Mouse (Mus musculus) heart, embryonic 14.5 days (tissue): ENCODE measurements at regions not wholly inside any gene's neighbourhood (a gene's known extent, or its start where the extent isn't known, plus 50 kb on each side); places are given as distances from the start of the nearest gene placed in this dataset.

Source experiments
- ATAC-seq: fragments of 200-750 bp; cut with Nextera tagmentation; 2 replicates; pipeline ENCODE4 v1.8.0; 2017; ENCODE audit warnings: low read depth, moderate TSS enrichment; ENCODE audit not compliant: insufficient number of reproducible peaks, insufficient read depth, low FRiP score
- H3K27ac ChIP-seq, 2 experiments: fragments of 200-500 bp in 1 of 2; fragments of 300-500 bp in 1 of 2; sonication (generic) in 1 of 2; replicated peaks in 1 of 2; 2 replicates each; pipeline ENCODE4 v1.5.1; 2012 to 2014; ENCODE audit warnings: low read depth in 2 of 2, low read length in 2 of 2, control low read depth in 1 of 2, mild to moderate bottlenecking in 1 of 2, mixed read lengths in 1 of 2; ENCODE audit not compliant: control insufficient read depth in 1 of 2, insufficient read depth in 1 of 2
- H3K27me3 ChIP-seq: fragments of 300-500 bp; sonication (generic); 2 replicates; pipeline ENCODE4 v1.6.1; 2014; ENCODE audit warnings: mild to moderate bottlenecking, low read length, control low read depth; ENCODE audit not compliant: control insufficient read depth, insufficient read depth
- H3K36me3 ChIP-seq: fragments of 300-500 bp; sonication (generic); 2 replicates; pipeline ENCODE4 v1.6.1; 2014; ENCODE audit warnings: mild to moderate bottlenecking, control low read depth, low read length, mixed read lengths; ENCODE audit not compliant: control insufficient read depth, insufficient read depth
- H3K4me1 ChIP-seq, 2 experiments: fragments of 200-500 bp in 1 of 2; fragments of 300-500 bp in 1 of 2; sonication (generic) in 1 of 2; 2 replicates each; pipeline ENCODE4 v1.6.1; 2012 to 2014; ENCODE audit warnings: low read length in 2 of 2, control low read depth in 1 of 2, mixed read lengths in 1 of 2; ENCODE audit not compliant: control insufficient read depth in 2 of 2, insufficient read depth in 2 of 2
- H3K4me2 ChIP-seq: fragments of 300-500 bp; sonication (generic); 2 replicates; pipeline ENCODE4 v1.6.1; 2014; ENCODE audit warnings: mild to moderate bottlenecking, low read length
- H3K4me3 ChIP-seq, 2 experiments: fragments of 200-500 bp in 1 of 2; fragments of 300-500 bp in 1 of 2; sonication (generic) in 1 of 2; 2 replicates each; pipeline ENCODE4 v1.5.1; 2012 to 2014; ENCODE audit warnings: low read length in 2 of 2, mild to moderate bottlenecking in 2 of 2, control low read depth in 1 of 2, low read depth in 1 of 2, moderate library complexity in 1 of 2; ENCODE audit not compliant: control insufficient read depth in 1 of 2, insufficient read depth in 1 of 2
- H3K9ac ChIP-seq: fragments of 300-500 bp; sonication (generic); 2 replicates; pipeline ENCODE4 v1.6.1; 2014; ENCODE audit warnings: mild to moderate bottlenecking, low read length
- H3K9me3 ChIP-seq: fragments of 300-500 bp; sonication (generic); 2 replicates; pipeline ENCODE4 v1.6.1; 2016; ENCODE audit warnings: low read length, control low read depth; ENCODE audit not compliant: control insufficient read depth
- WGBS: fragments of 180-500 bp; shearing (Covaris S2); extraction: QIAGEN DNeasy Blood & Tissue Kit; methylation state at CpG from one replicate; pipeline ENCODE4 v1.1.7; 2014; 5-methylcytosine and 5-hydroxymethylcytosine counted together

GRCm38 (mm10) chr3:58211016-58211415 lies 203.5 kb upstream of the Tsc22d2 start:
- WGBS: 40% methylated on average over 3 of the region's 3 CpGs
- Histone ChIP-seq H3K27me3 (no peaks in the 10 kb centered on the region), H3K4me3 (no peak overlapping the region), H3K9ac (no peak overlapping the region), H3K9me3 (peaks cover 5% of the 10 kb centered on the region), H3K4me1 (peaks cover 2 to 3% of the 10 kb centered on the region in 2 experiments; a peak in 3 of 4 replicates), H3K36me3 (no peaks in the 10 kb centered on the region), H3K4me2 (no peak overlapping the region), H3K27ac (no peak overlapping the region)
- no peak for ATAC-seq

- WGBS: 66% methylated on average over 2 of the region's 2 CpGs
- H3K36me3 ChIP-seq: no peaks in the 10 kb centered on the region
- H3K27ac ChIP-seq: no peak overlapping the region
These were observed 189.8 kb upstream of the Tsc22d2 start for GRCm38 (mm10) chr3:58224696-58225095.

GRCm38 (mm10) chr3:58226447-58227321 lies 187.8 kb upstream of the Tsc22d2 start:
- Histone ChIP-seq H3K36me3 (no peaks in the 10 kb centered on the region), H3K27ac (no peak overlapping the region), H3K4me2 (no peak overlapping the region), H3K4me3 (no peak overlapping the region), H3K4me1 (peaks cover 2 to 4% of the 10 kb centered on the region in 2 experiments; a peak in 2 of 4 replicates), H3K27me3 (no peaks in the 10 kb centered on the region), H3K9me3 (no peaks in the 10 kb centered on the region), H3K9ac (no peak overlapping the region)
- 86% methylated on average over 7 of the region's 7 CpGs for WGBS
- ATAC-seq: no peak

More at GRCm38 (mm10) chr3:58224696-58225095, 189.8 kb upstream of the Tsc22d2 start:
- Histone ChIP-seq H3K4me2 (no peak overlapping the region), H3K9ac (no peak overlapping the region), H3K4me1 (peaks cover 2 to 6% of the 10 kb centered on the region in 2 experiments; a peak in 2 of 4 replicates), H3K4me3 (no peak overlapping the region), H3K9me3 (no peaks in the 10 kb centered on the region), H3K27me3 (no peaks in the 10 kb centered on the region)
- ATAC-seq: no peak

GRCm38 (mm10) chr3:58227322-58227627 lies 187.2 kb upstream of the Tsc22d2 start:
- H3K4me2 ChIP-seq: no peak overlapping the region
- no peak overlapping the region for H3K9ac ChIP-seq
- H3K4me3 ChIP-seq: no peak overlapping the region
- no peak overlapping the region for H3K27ac ChIP-seq
- H3K36me3 ChIP-seq: no peaks in the 10 kb centered on the region
- no peaks in the 10 kb centered on the region for H3K9me3 ChIP-seq
- H3K27me3 ChIP-seq: no peaks in the 10 kb centered on the region
- H3K4me1 ChIP-seq: peaks cover 2 to 3% of the 10 kb centered on the region in 2 experiments; a peak in 2 of 4 replicates
- ATAC-seq: no peak
- 82% methylated on average over 5 of the region's 5 CpGs for WGBS

- H3K27ac ChIP-seq: peak overlapping the region in 1 of 2 experiments; percentile 15; a peak in 2 of 4 replicates
- peak; percentile 47; the same call in 1 of the 2 replicates for ATAC-seq
These were observed 186.3 kb upstream of the Tsc22d2 start for GRCm38 (mm10) chr3:58228189-58228588.

GRCm38 (mm10) chr3:58231746-58232145 lies 182.8 kb upstream of the Tsc22d2 start:
- Histone ChIP-seq H3K9ac (no peak overlapping the region), H3K4me2 (no peak overlapping the region), H3K27ac (no peak overlapping the region), H3K9me3 (no peaks in the 10 kb centered on the region), H3K27me3 (no peaks in the 10 kb centered on the region), H3K4me1 (peaks cover 2 to 3% of the 10 kb centered on the region in 2 experiments; a peak in 2 of 4 replicates), H3K4me3 (no peak overlapping the region), H3K36me3 (no peaks in the 10 kb centered on the region)
- 75% methylated on average over 2 of the region's 2 CpGs for WGBS
- ATAC-seq: no peak

More at GRCm38 (mm10) chr3:58228189-58228588, 186.3 kb upstream of the Tsc22d2 start:
- 16% methylated on average over 3 of the region's 3 CpGs for WGBS
- no peak overlapping the region for H3K9ac ChIP-seq
- no peaks in the 10 kb centered on the region for H3K27me3 ChIP-seq
- no peaks in the 10 kb centered on the region for H3K36me3 ChIP-seq
- peaks cover 2 to 3% of the 10 kb centered on the region in 2 experiments; a peak in 2 of 4 replicates for H3K4me1 ChIP-seq
- no peak overlapping the region for H3K4me3 ChIP-seq
- 0 out of 2 replicates have a peak overlapping the region, but pooled peaks have one; percentile 16 for H3K4me2 ChIP-seq
- no peaks in the 10 kb centered on the region for H3K9me3 ChIP-seq

- Histone ChIP-seq H3K27me3 (no peaks in the 10 kb centered on the region), H3K27ac (no peak overlapping the region), H3K36me3 (no peaks in the 10 kb centered on the region), H3K4me2 (no peak overlapping the region), H3K9ac (no peak overlapping the region), H3K4me3 (no peak overlapping the region), H3K9me3 (no peaks in the 10 kb centered on the region), H3K4me1 (peaks cover 0 to under 1% of the 10 kb centered on the region in 2 experiments; a peak in 2 of 4 replicates)
- no peak for ATAC-seq
- WGBS: 83% methylated on average over 2 of the region's 2 CpGs
These were observed 181.2 kb upstream of the Tsc22d2 start for GRCm38 (mm10) chr3:58233296-58233695.
